Mouse (Mus musculus) adipose tissue, adult 10 weeks (tissue): ENCODE data around the gene Il1f5. TPM values are rescaled to one million over a fixed set of nuclear protein-coding genes. Genes with fewer than 3 reads are reported as not detected.

Source experiments
- polyA plus RNA-seq: library from polyadenylated mRNA; stranded (reverse); fragments of 350-450 nt; fragmentation: Illumina TruSeq; extraction: RNeasy Lipid Tissue Mini Kit (QIAGEN cat#74804); gene quantifications from one replicate; pipeline ENCODE4 v1.2.3, GENCODE M21; 2014; ENCODE audit warnings: low read depth, low replicate concordance

Il1f5 gene
- polyA plus RNA-seq, result 0.45 TPM

DNA sequence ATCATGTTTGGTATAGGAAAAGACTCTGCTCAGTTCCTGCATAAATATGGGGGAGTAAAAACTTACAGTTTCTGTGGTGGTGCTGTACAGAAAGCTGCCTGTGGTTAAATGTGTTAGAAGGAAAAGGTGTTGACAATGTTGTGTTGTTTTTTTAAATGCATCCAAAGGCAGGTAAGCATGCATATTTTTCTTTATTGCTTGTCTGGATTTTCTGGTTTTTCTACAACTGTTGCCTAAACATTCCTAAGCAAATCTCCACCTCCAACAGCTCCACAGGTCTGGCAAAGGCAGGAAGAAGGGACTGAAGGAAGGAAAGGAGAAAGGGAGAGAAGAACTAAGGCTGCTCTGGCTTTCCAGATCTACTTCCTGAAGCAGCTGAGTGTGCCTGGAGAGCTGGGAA lies at the start of gene Il1f5:
Gene Il1f5 (plus strand): TSS at position 301 of the 400 bp plus-strand sequence.

DNA sequence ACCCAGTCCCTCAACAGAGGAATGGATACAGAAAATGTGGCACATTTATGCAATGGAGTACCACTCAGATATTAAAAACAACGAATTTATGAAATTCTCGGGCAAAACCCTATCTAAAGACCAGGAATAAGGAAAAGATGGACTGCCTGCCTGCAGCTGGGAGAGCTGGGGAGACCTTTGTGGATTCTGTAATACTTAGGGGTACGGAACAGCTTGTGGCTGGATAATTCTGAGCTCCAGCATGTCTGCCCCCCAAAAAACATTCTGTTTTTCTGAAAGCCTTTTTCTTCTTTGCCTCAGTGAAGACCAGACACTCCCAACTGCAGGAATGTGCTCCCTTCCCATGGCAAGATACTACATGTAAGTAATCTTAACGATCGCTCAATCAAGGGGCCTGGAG lies 14.1 kb downstream of the Il1f5 start, which contains the start of gene Il1f10:
Gene Il1f10 (plus strand): TSS at position 301 of the 400 bp plus-strand sequence.

Other genes with a start within 250 kb of the Il1f5 start
- gene Hnmt, start 227.6 kb upstream of the Il1f5 start, polyA plus RNA-seq, result 27.7 TPM
- gene Tbpl2, start 180.4 kb upstream of the Il1f5 start, polyA plus RNA-seq, result not detected
- gene Il1f8, start 123.8 kb upstream of the Il1f5 start, polyA plus RNA-seq, result not detected
- not detected for gene Il1f9, start 90.5 kb upstream of the Il1f5 start, polyA plus RNA-seq
- not detected for gene Il1f6, start 61.5 kb upstream of the Il1f5 start, polyA plus RNA-seq
- gene Il1f10, start 14.2 kb downstream of the Il1f5 start, polyA plus RNA-seq, result not detected
- 1.5 TPM for gene Il1rn, start 59.9 kb downstream of the Il1f5 start, polyA plus RNA-seq
- 8.5 TPM for gene Psd4, start 90.6 kb downstream of the Il1f5 start, polyA plus RNA-seq
- 118 TPM for gene Pax8, start 198.6 kb downstream of the Il1f5 start, polyA plus RNA-seq